Mouse (Mus musculus): ENCODE results near the gene Spocd1.

Spocd1 gene

GRCm38 (mm10) chr4:129918901-129919300 is 10.1 kb upstream of the Spocd1 start:
- DNase-seq, result no peak

- peak; percentile 49 for DNase-seq
These were observed 8.3 kb upstream of the Spocd1 start for GRCm38 (mm10) chr4:129920542-129921313.

GRCm38 (mm10) chr4:129921314-129921587 is 7.8 kb upstream of the Spocd1 start:
- no peak for DNase-seq

GRCm38 (mm10) chr4:129924143-129924542 is 4.9 kb upstream of the Spocd1 start:
- DNase-seq, result no peak

- DNase-seq, result no peak
These were observed 4.4 kb upstream of the Spocd1 start for GRCm38 (mm10) chr4:129924694-129925093.

- peak; percentile 43 for DNase-seq
These were observed 2.5 kb upstream of the Spocd1 start for GRCm38 (mm10) chr4:129926544-129926943.

GRCm38 (mm10) chr4:129927091-129927490 is 2.0 kb upstream of the Spocd1 start:
- DNase-seq, result no peak

GRCm38 (mm10) chr4:129928124-129928751 is 811 bp upstream of the Spocd1 start:
- peak; percentile 93 for DNase-seq

- no peak for DNase-seq
These were observed 4.6 kb downstream of the Spocd1 start for GRCm38 (mm10) chr4:129933696-129934095.

GRCm38 (mm10) chr4:129934177-129934855 is 5.3 kb downstream of the Spocd1 start:
- DNase-seq, result no peak

- no peak for DNase-seq
These were observed 22.3 kb downstream of the Spocd1 start for GRCm38 (mm10) chr4:129951359-129951821.

- DNase-seq, result no peak
These were observed 23.3 kb downstream of the Spocd1 start for GRCm38 (mm10) chr4:129952241-129952810.

GRCm38 (mm10) chr4:129954527-129954926 is 25.5 kb downstream of the Spocd1 start:
- DNase-seq, result no peak

- DNase-seq, result peak; percentile 47
These were observed 31.3 kb downstream of the Spocd1 start for GRCm38 (mm10) chr4:129960180-129960944.

GRCm38 (mm10) chr4:129965294-129965693 is 36.2 kb downstream of the Spocd1 start:
- no peak for DNase-seq

- DNase-seq, result no peak
These were observed 37.2 kb downstream of the Spocd1 start for GRCm38 (mm10) chr4:129966201-129966600.

GRCm38 (mm10) chr4:129967024-129968014 is 38.3 kb downstream of the Spocd1 start:
- no peak for DNase-seq

GRCm38 (mm10) chr4:129970168-129970567 is 41.1 kb downstream of the Spocd1 start:
- no peak for DNase-seq

- DNase-seq, result no peak
These were observed 41.8 kb downstream of the Spocd1 start for GRCm38 (mm10) chr4:129970861-129971260.

GRCm38 (mm10) chr4:129971989-129972388 is 42.9 kb downstream of the Spocd1 start:
- no peak for DNase-seq

GRCm38 (mm10) chr4:129974285-129974684 is 45.2 kb downstream of the Spocd1 start:
- DNase-seq, result no peak

- DNase-seq, result peak; percentile 19
These were observed 48.2 kb downstream of the Spocd1 start for GRCm38 (mm10) chr4:129977256-129977655.
